Mouse (Mus musculus): Measurements from ENCODE around the gene Ntng1.

Gene Ntng1

GRCm38 (mm10) chr3:110054125-110054524 is 89.7 kb downstream of the Ntng1 start:
- DNase-seq (ENCODE audit: low spot score): no peak

- peak; percentile 52 for DNase-seq (ENCODE audit: low spot score)
These were observed 95.7 kb downstream of the Ntng1 start for GRCm38 (mm10) chr3:110048152-110048551.

DNA sequence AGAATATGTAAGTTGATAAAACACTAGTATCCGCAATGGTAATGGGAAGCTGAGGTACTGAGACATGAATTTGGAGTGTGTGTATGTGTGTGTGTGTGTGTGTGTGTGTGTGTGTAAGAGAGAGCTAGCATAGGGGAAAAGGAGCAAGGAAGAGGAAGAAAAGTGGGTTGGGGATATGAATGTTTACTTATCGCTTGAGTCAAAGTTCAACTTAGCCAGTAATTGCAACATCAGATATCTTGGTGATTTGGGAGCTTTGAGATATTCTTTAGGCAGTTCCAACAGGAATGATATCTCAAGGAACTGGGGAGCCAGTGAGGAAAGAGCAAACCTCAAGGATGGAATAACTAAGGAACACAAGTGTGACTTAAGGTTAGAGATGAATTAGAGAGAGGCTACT is 97.1 kb downstream of the Ntng1 start:
- no peak for DNase-seq (ENCODE audit: low spot score)

DNA sequence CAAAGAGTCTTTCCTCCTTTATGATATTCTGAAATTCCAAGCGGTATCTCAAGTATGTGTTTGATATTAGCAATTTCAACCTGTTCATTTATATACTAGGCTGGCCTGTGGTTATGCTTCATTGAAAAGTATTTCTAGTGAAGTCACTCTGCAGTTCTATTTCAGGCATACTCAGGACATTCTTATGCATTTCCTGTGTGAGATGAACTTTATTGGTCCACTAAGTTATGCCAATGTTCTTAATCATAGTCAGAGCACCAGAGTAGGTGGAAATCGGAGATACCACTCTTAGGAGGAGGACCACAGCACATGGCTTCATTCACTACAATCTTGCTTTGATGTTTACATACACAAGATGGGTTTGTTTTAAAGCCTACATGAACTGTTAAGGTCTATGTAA is 99.6 kb downstream of the Ntng1 start:
- no peak for DNase-seq (ENCODE audit: low spot score)

DNA sequence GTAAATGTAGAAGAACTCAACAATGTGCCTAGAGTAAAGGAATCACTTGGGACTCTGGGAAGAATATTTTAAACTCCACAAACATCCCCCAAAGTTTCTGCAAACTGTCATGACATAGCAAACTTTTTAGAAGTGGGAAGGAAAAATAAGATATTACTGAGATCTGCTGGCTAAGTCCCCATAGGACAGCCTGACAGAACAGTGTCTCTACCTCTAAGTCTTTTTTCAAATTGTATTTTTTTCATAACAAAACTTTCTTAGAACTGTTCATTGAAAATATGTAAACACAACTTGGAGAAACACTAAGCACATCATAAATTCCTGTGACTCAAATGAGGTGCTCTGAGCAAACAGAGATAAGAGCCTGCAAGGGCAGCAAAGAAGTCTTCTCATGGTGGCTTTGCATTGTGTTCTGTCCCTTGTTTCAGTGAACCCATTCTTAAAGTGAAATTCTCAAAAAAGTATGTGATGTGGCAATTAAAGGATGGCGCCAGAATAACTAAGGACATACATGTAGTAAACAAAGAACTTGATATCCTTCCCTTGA is 100.1 kb downstream of the Ntng1 start:
- no peak for DNase-seq (ENCODE audit: low spot score)

DNA sequence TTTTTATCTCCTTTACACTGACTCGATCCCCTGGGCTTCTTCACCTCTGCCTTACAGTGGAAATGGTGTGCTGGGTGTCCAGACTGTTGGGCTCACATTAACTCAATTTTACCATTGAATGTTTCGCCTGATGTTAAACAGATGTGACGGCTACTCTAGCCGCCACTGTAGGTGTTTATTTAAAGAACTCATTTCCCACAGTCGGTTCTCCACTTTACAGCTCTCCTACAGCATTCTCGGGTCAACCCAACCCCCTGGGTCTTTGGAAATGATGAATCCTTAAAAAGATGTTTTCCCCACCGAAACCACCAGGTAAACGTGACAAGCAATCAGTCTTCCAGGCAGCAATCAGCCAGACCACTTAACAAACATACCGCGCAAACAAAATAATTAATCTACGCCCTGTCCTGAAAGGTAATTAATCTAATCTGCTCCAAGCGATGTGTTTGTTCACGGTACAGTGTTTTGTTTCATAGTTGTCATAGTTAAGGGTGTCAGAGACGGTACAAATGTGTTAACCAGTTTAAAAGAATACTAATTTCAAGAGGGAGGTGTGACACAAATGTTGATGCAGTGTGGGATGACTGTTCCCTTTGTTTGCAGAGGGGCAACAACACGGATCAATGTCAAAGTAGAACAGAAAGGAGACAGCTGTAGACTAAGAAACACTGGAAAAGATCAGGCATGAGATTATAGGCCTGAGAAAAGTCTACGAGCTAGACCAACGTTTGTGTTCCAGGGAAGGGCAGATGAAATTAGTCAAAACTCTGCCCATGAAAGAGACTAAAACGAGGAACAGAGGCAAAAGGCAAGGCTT is 120.8 kb downstream of the Ntng1 start:
- DNase-seq (ENCODE audit: low spot score): peak; percentile 67

DNA sequence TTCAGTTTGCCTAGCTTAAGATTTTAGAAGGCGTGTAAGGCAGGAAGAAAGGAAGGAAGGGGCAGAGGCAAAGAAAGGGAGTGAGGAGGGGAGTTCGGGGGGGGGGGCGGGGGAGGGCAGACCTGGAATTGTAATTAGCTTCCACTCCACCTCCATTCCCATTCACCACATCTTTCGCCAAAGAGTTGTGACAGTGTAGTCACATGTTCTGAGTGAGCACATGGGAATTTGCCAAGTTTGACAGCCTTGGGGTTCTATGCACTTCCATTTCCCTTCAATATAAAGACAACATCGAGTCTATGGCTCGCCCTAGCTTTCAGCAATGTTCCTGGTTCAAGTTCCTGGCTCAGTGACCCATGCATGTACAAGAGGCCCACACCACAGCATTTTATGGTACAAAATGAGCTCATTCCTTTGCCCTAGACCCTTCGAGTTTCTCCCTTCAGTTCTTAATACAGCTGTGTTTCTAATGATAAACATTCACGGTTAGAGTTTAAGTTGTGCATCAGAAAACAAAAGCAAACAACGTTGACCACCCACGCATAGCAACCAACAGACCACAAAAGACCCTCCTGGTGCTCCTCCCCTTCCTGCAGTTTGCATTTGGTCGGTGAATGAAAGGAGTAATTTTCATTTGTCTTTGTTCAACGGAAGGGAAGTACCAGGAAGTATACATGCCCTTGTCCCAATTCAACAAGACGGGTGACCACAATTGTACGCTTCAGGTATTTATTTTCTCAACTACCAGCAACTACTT is 132.8 kb downstream of the Ntng1 start:
- DNase-seq (ENCODE audit: low spot score): no peak

- no peak for DNase-seq (ENCODE audit: low spot score)
These were observed 133.4 kb downstream of the Ntng1 start for GRCm38 (mm10) chr3:110010441-110010840.

GRCm38 (mm10) chr3:110000349-110000748 is 143.5 kb downstream of the Ntng1 start:
- DNase-seq (ENCODE audit: low spot score): no peak

DNA sequence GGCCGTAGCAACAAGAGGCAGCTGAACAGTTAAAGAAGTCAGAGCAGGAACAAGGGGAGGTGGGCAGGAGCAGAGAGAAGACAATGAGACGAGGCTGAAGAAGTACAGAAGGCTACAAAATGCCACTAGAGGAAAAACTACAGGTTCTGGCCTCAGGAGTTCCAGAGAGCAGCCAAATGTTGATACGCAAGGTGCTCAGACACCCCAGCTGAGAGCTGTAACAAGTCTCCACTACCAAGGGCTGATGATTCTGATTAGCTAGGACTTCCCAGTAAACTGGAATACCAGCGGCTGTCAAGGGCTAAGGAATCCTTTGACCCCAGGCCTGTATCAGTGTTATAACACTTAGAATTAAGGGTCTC is 148.2 kb downstream of the Ntng1 start:
- no peak for DNase-seq (ENCODE audit: low spot score)

GRCm38 (mm10) chr3:109994978-109995662 is 148.7 kb downstream of the Ntng1 start:
- DNase-seq (ENCODE audit: low spot score): no peak

DNA sequence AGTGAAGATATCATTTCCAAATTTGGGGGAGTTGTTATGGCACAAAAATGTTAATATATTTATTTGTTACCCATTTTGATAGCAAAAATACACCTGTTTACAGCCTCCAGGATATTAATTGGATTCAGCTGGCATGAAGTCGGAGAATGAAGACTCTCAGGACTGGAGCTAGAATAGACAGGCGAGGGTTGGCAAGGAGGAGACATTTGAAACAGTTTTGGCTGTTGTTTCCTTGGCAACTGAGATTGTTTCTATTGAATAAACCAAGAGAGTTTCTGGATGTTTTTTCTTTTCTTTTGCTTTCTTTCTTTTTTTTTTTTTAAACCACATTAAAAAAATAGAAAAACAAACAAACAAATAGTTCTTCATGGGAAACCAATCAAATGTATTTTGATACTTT is 159.7 kb downstream of the Ntng1 start:
- DNase-seq (ENCODE audit: low spot score): no peak

- no peak for DNase-seq (ENCODE audit: low spot score)
These were observed 166.2 kb downstream of the Ntng1 start for GRCm38 (mm10) chr3:109977614-109978013.

DNA sequence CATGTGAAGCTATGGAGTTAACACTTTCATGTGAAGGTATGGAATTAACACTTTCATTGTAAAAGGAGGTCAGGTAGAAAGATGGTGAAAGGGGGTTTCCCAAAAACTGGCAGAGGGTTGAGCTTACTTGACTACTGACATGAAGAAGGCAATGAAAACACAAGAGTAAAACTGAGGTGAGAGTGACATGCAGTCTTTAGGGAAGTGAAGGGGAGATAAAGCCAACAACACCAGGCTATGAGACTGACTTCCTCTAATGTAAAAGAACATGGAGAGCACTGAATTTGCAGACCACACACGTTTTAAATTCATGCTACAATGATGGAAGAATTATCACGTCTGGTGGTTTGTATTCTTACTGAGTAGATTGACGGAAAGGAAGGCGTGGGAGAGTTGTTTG is 168.7 kb downstream of the Ntng1 start:
- DNase-seq (ENCODE audit: low spot score): no peak

GRCm38 (mm10) chr3:109971465-109971864 is 172.3 kb downstream of the Ntng1 start:
- no peak for DNase-seq (ENCODE audit: low spot score)

GRCm38 (mm10) chr3:109970181-109970580 is 173.6 kb downstream of the Ntng1 start:
- no peak for DNase-seq (ENCODE audit: low spot score)

DNA sequence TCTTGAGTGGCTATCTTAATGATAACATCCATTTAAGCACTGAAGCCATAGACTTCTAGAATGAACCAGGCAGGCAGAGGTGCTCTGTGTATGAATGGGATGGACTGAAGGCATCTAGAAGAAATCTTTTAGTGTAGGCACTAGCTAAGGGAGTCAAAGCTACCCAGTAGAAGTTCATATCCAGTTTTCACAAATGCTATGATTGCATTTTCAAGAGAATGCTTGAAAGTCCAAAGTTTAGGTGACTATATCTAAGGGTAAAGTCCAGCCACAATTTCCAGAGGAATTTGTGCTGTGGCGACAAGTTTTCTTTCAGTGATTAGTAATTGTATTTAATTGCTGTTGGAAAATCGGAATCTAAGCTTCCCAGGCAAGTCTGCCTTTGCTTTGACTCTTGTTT is 181.2 kb downstream of the Ntng1 start:
- no peak for DNase-seq (ENCODE audit: low spot score)

- no peak for DNase-seq (ENCODE audit: low spot score)
These were observed 200.9 kb downstream of the Ntng1 start for GRCm38 (mm10) chr3:109942960-109943359.

GRCm38 (mm10) chr3:109937634-109938033 is 206.2 kb downstream of the Ntng1 start:
- no peak for DNase-seq (ENCODE audit: low spot score)

DNA sequence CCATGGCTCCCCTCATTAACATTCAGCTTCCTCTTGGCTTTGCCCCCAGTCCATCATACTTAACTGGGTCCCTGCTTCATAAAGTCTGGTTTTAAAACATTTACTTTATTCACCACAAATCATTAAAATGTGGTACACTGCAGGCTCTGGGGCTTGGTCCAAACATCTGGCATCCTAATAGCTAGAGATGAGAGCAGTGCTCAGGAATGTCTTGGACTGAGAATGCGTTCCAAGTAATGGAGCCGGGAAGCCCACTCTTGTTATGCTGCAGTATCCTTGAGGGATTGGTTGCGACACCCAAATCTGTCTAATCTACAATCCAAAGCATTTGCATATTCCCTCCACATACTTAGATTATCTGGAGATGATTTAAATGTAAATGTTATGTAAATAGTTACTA is 207.5 kb downstream of the Ntng1 start:
- DNase-seq (ENCODE audit: low spot score): no peak

DNA sequence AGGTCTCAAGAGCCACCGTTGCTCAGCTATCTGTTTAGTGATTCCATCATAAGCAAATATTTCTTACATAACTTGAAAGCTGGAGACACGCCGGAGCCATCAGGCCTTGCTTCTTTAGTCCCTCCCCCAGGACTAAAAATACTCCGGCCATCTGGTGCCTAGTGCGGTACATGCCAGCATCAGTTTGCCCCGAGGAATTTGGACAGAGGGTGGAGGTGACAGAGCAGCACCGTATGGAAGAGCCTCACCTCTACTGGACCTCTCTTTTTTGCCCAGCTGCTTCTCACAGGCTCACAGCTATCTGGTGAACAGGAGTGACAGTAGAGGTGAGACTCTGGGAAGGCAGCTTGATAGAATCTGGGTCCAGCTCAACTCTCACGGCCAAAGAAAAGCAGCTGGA is 211.6 kb downstream of the Ntng1 start:
- no peak for DNase-seq (ENCODE audit: low spot score)

GRCm38 (mm10) chr3:109931021-109931420 is 212.8 kb downstream of the Ntng1 start:
- DNase-seq (ENCODE audit: low spot score): no peak

DNA sequence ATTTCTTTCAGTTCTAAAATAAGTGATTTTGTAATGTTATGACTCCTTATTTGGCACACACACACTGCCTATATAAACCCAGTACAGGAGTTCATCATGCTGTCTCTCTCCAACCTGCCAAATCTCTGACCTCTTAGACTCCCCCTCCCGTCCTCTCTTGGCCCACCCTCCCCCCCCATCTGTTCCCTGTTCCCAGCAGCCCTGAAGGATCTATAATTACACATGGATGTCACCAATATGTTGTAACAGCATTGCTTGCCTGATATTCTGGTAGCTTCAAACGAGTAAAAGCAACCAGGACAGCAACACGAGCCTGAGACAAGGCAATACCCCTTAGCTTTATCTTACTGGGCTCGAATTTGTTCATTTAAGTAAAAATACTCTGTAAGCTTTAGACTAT is 220.0 kb downstream of the Ntng1 start:
- no peak for DNase-seq (ENCODE audit: low spot score)

All from embryo, embryonic 10.5 days (tissue).